Mouse (Mus musculus): ENCODE results near the gene Ndufc1.
"Not testable (repeated sequence)": the region's sequence is repeated elsewhere in the genome, so short reads cannot be mapped to it uniquely, and the experiment has no call there.

Ndufc1 gene

DNA sequence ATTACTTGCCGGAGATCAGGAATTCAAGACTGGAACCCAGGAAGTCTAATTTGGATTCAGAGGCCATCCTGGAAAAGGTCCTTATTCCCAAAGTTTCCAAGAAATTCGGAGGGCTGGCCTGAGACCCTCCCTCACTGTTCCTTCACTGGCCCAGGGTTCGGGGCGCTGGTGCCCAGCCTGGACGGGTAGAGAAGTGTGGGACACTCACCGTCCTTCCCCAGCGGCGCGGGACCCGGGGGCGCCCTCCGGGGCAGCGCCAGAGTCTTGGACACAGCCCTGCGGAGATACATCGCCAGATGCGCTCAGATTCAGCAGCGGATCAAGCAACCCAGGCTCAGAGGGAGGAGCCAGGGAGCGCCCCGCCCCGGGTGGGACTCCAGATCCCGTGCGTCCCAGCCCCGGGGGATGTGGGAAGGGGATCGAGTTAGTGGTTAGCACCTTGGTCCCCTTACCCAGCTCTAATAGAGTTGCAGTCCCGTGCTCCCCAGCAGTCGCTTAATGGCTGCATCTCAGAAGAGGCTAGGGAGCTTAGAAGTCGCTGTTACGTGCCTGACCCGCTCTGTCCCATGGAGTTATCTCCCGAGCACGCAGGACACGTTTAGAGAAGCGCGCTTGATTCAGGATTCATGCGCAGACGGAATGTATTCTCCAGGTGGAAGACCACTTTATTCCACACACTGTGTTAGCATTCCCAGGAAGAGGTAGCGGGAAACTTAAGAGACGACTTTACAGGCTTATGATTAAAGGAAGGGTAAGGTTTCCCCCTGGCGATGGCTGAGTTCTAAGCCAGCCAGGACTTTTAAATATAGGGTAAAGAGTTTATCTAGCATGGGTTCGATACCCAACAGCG, 12.3 kb downstream of the Ndufc1 start, which contains the start of gene Mgarp:
Gene Mgarp (minus strand): TSS at position 520 of the 850 bp plus-strand sequence.
- DNase-seq (ENCODE audit: low spot score in 2 of 2), result peak; percentile 30 to 58

GRCm38 (mm10) chr3:51395461-51396145, 13.2 kb downstream of the Ndufc1 start:
- DNase-seq (ENCODE audit: low spot score in 2 of 2), result no peak

DNA sequence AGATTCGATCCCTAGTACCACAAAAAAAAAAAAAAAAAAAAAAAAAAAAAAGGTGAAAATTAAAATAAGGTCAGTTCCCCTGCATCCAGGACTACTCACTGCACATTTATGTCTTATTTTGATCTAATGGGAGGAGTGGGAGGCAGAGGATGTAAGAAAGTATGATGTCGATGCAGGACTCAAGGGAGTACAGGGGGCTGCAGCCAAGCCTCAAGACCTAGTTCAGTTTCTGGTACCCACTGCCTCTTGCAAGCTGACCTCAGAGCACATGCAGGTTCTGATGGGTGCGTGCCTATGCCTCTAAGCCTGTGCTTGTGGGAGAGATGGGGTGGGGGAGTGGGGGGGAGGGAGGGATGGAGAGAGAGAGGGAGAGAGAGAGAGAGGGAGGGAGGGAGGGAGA, 13.9 kb downstream of the Ndufc1 start:
- DNase-seq (ENCODE audit: low spot score in 2 of 2), result no peak

GRCm38 (mm10) chr3:51393651-51394050, 15.1 kb downstream of the Ndufc1 start:
- no peak for DNase-seq (ENCODE audit: low spot score in 2 of 2)

DNA sequence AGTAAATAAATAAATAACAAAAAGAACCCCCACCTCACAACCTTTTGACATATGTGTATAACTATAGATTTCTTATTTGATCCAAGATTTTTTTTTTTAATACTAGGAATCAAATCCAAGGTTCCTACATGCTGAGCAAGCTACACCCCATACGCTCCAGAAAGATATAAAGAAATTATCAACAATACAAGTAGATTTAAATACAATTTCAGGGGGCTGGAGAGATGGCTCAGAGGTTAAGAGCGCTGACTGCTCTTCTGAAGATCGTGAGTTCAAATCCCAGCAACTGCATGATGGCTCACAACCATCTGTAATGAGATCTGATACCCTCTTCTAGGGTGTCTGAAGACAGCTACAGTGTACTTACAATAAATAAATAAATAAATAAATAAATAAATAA, 15.8 kb downstream of the Ndufc1 start:
- DNase-seq (ENCODE audit: low spot score in 2 of 2), result not testable (repeated sequence)

DNA sequence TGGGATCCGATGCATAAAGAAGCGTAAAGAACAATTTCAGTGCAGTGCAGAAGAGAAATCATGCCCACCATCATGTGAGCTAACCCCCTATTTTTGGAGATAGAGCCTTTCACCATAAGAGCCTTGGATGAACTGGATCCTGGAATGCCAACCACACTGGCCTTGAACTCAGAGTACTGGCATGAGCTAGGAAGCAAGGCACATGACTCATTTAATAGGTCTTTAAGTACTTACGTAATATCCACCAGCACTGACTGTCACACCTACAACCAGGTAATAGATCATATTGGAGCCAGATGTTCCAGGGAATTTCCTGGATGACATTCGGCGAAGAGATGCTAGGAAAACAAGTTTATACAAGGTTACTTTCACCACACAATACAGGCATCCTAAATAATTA, 17.2 kb downstream of the Ndufc1 start:
- no peak for DNase-seq (ENCODE audit: low spot score in 2 of 2)

DNA sequence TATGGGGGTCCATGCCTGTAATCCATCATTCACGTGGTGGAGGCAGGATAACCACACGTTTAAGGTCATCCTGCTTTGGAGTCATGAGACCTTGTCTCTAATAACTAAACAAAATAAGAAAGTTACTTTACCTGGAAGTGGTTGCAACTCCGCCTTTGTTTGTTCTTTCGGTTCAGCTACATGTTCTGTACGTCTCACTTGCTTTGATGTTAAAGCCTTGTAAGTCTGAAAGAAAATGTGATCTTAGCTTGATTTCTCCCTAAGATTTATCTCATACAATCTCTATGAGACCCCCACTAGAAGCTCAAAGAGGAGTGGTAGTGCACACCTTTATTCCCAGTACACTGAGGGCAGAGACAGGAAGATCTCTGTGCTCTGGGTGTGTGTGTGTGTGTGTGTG, 17.7 kb downstream of the Ndufc1 start:
- no peak for DNase-seq (ENCODE audit: low spot score in 2 of 2)

DNA sequence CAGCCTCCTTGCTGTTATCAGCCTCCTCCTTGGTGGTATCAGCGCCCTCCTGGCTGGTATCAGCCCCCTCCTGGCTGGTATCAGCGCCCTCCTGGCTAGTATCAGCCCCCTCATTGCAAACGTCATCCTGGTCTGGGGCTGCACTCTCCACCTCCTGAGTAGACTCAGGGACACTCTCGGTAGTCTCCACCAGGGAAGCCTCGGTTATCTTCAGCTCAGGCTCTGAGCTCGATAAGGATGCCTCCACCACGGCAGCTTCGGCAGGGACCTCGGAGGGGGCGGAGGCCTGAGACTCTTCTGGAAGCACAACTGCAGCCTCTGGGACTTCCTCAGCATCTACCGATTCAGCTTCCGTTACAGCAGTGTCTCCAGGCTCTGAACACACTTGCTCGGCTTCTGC, 19.9 kb downstream of the Ndufc1 start:
- DNase-seq (ENCODE audit: low spot score in 2 of 2), result peak in 1 of 2 experiments; percentile 15

- no peak for DNase-seq (ENCODE audit: low spot score in 2 of 2)
Observed at GRCm38 (mm10) chr3:51387868-51388381, 20.9 kb downstream of the Ndufc1 start.

GRCm38 (mm10) chr3:51387134-51387451, 21.7 kb downstream of the Ndufc1 start:
- DNase-seq (ENCODE audit: low spot score in 2 of 2), result no peak

DNA sequence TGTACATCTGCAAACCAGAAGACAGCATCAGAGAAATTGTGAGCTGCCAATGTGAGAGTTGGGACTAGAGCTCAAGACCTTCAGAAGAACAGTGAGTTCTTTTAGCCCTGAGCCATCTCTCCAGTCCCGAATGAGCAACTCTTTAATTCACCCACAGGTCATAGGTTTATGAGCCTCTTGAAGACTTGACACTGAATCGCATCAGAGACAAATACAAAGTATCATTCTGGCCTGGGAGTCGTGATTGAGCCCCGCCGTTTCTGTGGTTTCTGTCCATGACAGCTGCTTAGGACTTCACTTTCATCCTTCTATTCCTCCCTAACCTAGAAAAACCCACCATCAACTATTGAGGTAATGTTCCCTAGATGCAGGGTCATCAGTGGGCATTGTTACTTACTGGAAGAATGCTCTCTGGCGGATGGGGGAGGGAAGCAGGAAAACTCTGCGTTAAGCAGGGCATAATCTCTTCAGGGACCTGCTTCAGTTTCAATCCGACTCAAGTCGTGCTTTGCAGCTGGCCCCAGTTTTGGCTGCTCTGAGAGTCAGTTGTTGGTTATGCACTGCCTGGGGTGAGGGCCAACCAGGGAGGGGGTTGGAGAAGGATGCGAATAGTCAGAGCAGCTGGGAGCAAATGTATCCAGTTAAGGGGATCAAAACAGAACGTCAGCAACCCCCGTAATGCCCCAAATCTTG, 22.2 kb downstream of the Ndufc1 start:
- no peak for DNase-seq (ENCODE audit: low spot score in 2 of 2)

- DNase-seq (ENCODE audit: low spot score in 2 of 2), result no peak
Observed at GRCm38 (mm10) chr3:51383409-51383808, 25.4 kb downstream of the Ndufc1 start.

DNA sequence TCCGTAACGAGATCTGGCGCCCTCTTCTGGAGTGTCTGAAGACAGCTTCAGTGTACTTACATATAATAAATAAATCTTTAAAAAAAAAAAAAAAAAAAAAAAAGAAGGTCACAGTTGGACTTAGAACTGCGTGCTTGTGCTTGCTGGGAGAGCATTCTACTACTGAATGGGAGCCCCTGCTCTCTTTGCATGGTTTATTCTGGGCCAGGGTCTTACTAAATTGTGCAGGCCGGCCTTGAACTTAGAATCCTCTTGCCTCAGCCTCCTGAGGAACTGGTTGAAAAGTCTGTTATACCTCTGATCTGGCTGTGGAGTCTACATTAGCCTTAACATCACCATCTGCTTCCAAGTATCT, 28.2 kb downstream of the Ndufc1 start:
- no peak for DNase-seq (ENCODE audit: low spot score in 2 of 2)

GRCm38 (mm10) chr3:51379786-51380659, 28.8 kb downstream of the Ndufc1 start:
- DNase-seq (ENCODE audit: low spot score in 2 of 2), result no peak

GRCm38 (mm10) chr3:51378665-51378946, 30.2 kb downstream of the Ndufc1 start:
- no peak for DNase-seq (ENCODE audit: low spot score in 2 of 2)

DNA sequence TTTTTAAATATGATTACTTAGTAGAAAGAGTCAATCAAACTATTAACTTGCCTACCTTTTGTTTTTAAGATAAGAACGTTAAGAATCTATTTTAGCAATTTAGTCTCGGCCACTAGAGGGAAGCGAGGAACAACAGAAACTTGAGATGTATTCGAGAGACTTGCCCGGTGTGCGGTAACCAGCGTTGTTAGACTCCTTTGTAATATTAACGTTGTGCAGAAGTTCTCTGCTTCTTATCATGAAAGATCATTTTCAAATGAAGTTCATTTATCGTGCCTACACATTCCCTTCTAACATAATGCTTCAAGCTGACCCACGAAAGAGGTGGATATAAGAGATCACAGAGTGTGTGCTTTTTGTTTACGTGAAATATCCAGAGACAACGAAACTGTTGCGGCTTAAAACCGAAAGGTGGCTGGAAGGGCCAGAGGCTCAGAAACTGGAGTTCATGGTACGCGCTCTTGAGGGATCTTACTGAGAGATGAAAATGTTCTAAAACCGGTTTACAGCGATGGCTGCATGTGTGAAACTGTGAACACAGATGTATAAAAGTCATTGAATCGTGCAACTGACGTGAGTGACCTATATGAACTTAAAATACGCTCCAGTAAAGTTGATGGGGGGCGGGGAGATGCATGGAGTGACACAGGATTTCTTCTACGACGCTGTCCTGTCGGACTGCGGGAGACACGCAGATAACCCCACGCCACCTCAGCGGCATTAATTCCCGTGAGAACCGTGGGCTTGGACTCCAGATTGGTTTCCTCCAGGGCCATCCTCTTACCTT, 30.7 kb downstream of the Ndufc1 start:
- DNase-seq (ENCODE audit: low spot score in 2 of 2), result peak in 1 of 2 experiments; percentile 41

DNA sequence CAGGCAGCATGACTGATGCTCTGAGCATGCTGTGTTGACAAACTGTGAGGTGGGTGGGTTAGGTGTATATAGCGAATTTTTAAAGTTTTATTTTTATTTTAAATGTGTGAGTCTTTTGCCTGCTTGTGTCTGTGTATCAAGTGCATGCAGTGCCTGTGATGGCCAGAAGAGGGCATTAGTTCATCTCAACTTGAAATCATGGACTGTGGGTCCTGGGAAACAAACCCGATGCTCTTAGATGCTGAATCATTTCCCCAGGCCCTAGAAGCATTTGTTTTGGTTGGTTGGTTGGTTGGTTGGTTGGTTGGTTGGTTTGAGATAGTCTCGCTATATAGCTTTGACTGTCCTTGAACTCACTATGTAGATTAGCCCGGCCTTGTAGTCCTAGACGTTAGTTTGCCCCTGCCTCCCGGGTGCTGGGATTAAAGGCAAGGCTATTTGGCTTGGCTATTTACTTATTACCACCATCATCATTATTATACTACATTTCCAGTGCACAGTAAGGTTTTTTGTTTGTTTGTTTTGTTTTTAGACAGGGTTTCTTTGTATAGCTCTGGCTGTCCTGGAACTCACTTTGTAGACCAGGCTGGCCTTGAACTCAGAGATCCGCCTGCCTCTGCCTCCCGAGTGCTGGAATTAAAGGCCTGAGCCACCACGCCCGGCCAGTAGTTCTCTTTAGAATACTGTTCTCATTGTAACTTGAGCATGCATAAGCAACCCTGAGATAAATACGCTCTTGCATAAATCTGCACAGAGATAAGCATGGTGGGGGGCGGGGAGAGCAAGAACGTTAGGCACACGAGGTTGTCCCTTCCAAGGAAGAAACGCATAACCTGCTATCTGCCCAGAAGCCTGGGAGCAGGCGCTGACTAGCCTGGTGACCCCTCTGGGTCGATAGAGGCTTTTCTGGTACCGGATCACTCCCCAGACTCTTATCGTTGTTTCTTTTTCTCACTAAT, 33.2 kb downstream of the Ndufc1 start:
- peak in 1 of 2 experiments; percentile 56 for DNase-seq (ENCODE audit: low spot score in 2 of 2)

DNA sequence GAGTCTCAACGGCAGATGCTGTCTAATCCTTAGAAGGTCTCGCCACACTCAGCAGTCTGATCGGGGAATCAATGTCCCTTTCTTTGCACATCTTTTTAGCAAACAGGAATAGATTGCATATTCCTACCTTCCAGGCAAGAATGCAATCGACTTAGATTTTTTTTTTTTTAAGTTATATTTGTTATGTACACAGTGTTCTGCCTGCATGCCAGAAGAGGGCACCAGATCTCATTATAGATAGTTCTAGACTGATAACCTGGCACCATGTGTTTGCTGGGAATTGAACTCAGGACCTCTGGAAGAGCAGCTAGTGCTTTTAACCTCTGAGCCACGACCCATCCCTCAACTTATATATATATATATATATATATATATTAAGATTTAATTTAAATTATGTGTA, 35.2 kb downstream of the Ndufc1 start:
- no peak for DNase-seq (ENCODE audit: low spot score in 2 of 2)

- DNase-seq (ENCODE audit: low spot score in 2 of 2), result no peak
Observed at GRCm38 (mm10) chr3:51372883-51373282, 35.9 kb downstream of the Ndufc1 start.

GRCm38 (mm10) chr3:51371826-51372225, 37.0 kb downstream of the Ndufc1 start:
- no peak for DNase-seq (ENCODE audit: low spot score in 2 of 2)
